In the genomic region with DNA sequence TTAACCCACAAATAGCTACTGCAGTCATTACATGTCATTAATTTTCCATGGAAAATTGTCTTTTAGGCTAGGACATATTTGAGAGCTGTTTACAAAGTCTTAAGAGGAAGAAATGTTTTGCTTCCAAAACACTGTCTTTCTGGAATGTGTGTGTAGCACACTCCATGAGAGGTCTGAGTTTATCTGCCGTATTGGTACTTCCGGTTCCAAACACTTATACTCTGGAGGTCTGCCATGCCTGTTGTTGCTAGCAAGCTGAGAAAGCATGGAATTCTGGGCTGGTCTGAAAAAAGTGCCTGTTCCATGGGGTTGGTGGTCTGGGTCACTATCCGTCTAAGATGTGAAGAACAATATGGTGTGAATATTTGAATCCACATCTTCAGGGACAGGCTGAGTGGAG, we compare ENCODE assay signal across 21 mouse cellular contexts. TPM values are rescaled to one million over a fixed set of nuclear protein-coding genes. Genes with fewer than 3 reads are reported as not detected.
A peak's percentile ranks its signal among the peaks of the same experiment; 100 is the strongest.
DNase-seq lines count a peak whose midpoint lies in the region; ATAC-seq and TF ChIP-seq lines count a peak whose summit lies in the region.
"Had no signal": no experiment of that assay in that cellular context is flagged by ENCODE, and none has a peak within 500 bp of the region (broad histone marks: within the 10 kb centered on the region; RNA-seq: fewer than 3 reads in every experiment).

No protein-coding gene starts in this region.

- no peaks in the 10 kb centered on the region for H3K9me3 ChIP-seq in heart, postnatal 0 days (replicated peaks; ENCODE audit: control insufficient read depth, low read length)
- H3K9me3 ChIP-seq in lung, embryonic 16.5 days (ENCODE audit: control insufficient read depth, low read length): no peaks in the 10 kb centered on the region
- no peaks in the 10 kb centered on the region for H3K9me3 ChIP-seq in kidney, embryonic 15.5 days (replicated peaks)
- H3K9me3 ChIP-seq: embryonic facial prominence, embryonic 15.5 days; forebrain, embryonic 10.5 days; hindbrain, embryonic 13.5 days had no signal

- 0 out of 2 replicates have a peak, but pooled peaks have one; percentile 25 for ATAC-seq in heart, postnatal 0 days (ENCODE audit: insufficient read depth, low read depth)
- peak; percentile 24; the same call in 1 of the 2 replicates for ATAC-seq in lung, embryonic 16.5 days (ENCODE audit: low read depth)
- no peak for ATAC-seq in kidney, embryonic 15.5 days (replicated peaks; ENCODE audit: low FRiP score)
- ATAC-seq: inflammation-experienced regulatory T-cells, adult 6 months had no signal

- H3K27me3 ChIP-seq in heart, postnatal 0 days (ENCODE audit: control insufficient read depth, insufficient read depth, low read length): no peaks in the 10 kb centered on the region
- no peaks in the 10 kb centered on the region for H3K27me3 ChIP-seq in lung, embryonic 16.5 days (ENCODE audit: control insufficient read depth, insufficient read depth, low read depth, low read length)
- no peaks in the 10 kb centered on the region for H3K27me3 ChIP-seq in kidney, embryonic 15.5 days
- H3K27me3 ChIP-seq: embryonic facial prominence, embryonic 15.5 days had no signal

- 0 out of 2 replicates have a peak, but pooled peaks have one; percentile 13 for TF ChIP-seq EP300 in heart, postnatal 0 days (IDR thresholded peaks at IDR 0.05; ENCODE audit: low read depth)

- no peak overlapping the region for H3K4me2 ChIP-seq in heart, postnatal 0 days (ENCODE audit: low read depth, low read length)
- no peak overlapping the region for H3K4me2 ChIP-seq in lung, embryonic 16.5 days (ENCODE audit: low read depth, low read length)
- no peak overlapping the region for H3K4me2 ChIP-seq in kidney, embryonic 15.5 days

- peaks cover 13% of the 10 kb centered on the region; the same call in 1 of the 2 replicates for H3K4me1 ChIP-seq in heart, postnatal 0 days (ENCODE audit: control insufficient read depth, insufficient read depth)
- H3K4me1 ChIP-seq in lung, embryonic 16.5 days (replicated peaks; ENCODE audit: control insufficient read depth, insufficient read depth, low read length): no peaks in the 10 kb centered on the region; the same call in 1 of the 2 replicates
- H3K4me1 ChIP-seq in brown adipose tissue, adult 24 weeks (ENCODE audit: control insufficient read depth, insufficient read depth, insufficient read length, low read length): peaks cover 3% of the 10 kb centered on the region; the same call in 1 of the 2 replicates
- H3K4me1 ChIP-seq in kidney, embryonic 15.5 days: peaks cover 9% of the 10 kb centered on the region

- no peak overlapping the region for H3K4me3 ChIP-seq in heart, postnatal 0 days (ENCODE audit: low read depth, low read length)
- no peak overlapping the region for H3K4me3 ChIP-seq in lung, embryonic 16.5 days (ENCODE audit: low read length)
- H3K4me3 ChIP-seq in brown adipose tissue, adult 24 weeks (ENCODE audit: insufficient read depth, low read depth, low read length): 0 out of 2 replicates have a peak overlapping the region, but pooled peaks have one; percentile 2
- no peak overlapping the region for H3K4me3 ChIP-seq in kidney, embryonic 15.5 days (replicated peaks)

- H3K36me3 ChIP-seq in heart, postnatal 0 days (replicated peaks; ENCODE audit: control insufficient read depth, insufficient read depth, low read length): no peaks in the 10 kb centered on the region
- no peaks in the 10 kb centered on the region for H3K36me3 ChIP-seq in lung, embryonic 16.5 days (ENCODE audit: control insufficient read depth, insufficient read depth, low read length)
- no peaks in the 10 kb centered on the region for H3K36me3 ChIP-seq in kidney, embryonic 15.5 days
- H3K36me3 ChIP-seq: embryonic facial prominence, embryonic 15.5 days; forebrain, embryonic 10.5 days; hindbrain, embryonic 13.5 days had no signal

- no peak overlapping the region for H3K9ac ChIP-seq in heart, postnatal 0 days (replicated peaks; ENCODE audit: low read depth, low read length)
- H3K9ac ChIP-seq in lung, embryonic 16.5 days (ENCODE audit: low read length): no peak overlapping the region
- H3K9ac ChIP-seq in kidney, embryonic 15.5 days: no peak overlapping the region
- H3K9ac ChIP-seq: embryonic facial prominence, embryonic 15.5 days; hindbrain, embryonic 13.5 days had no signal

- no peak for TF ChIP-seq CTCF in heart, postnatal 0 days (IDR thresholded peaks at IDR 0.05; ENCODE audit: low read depth)

- DNase-seq in heart, postnatal 0 days (ENCODE audit: low spot score): peak; percentile 63
- DNase-seq in heart, adult 9 months (ENCODE audit: low spot score in 2 of 2): no peak
- no peak for DNase-seq in lung, postnatal 25 days (ENCODE audit: low spot score)
- peak; percentile 54 for DNase-seq in lung, postnatal 10 days
- DNase-seq in cerebellum, postnatal 25 days: no peak
- DNase-seq: adrenal gland, postnatal 14 days; cerebellum, adult 11 months; cerebellum, postnatal 10 days; gastrocnemius, adult 2 months; right cerebral cortex, postnatal 25 days; thymus, adult 2 months had no signal

- 26% methylated on average over 3 of the region's 3 CpGs for WGBS in heart, postnatal 0 days
- WGBS in lung, embryonic 16.5 days: 41% methylated on average over 3 of the region's 3 CpGs
- WGBS in kidney, embryonic 15.5 days: 84% methylated on average over 3 of the region's 3 CpGs

- H3K27ac ChIP-seq in heart, postnatal 0 days (ENCODE audit: low read depth): peak overlapping the region; percentile 94
- peak overlapping the region; percentile 38; the same call in 1 of the 2 replicates for H3K27ac ChIP-seq in lung, embryonic 16.5 days (ENCODE audit: low read length)
- H3K27ac ChIP-seq in brown adipose tissue, adult 24 weeks (replicated peaks; ENCODE audit: low read depth, low read length): no peak overlapping the region
- H3K27ac ChIP-seq in kidney, embryonic 15.5 days: no peak overlapping the region
- H3K27ac ChIP-seq: embryonic facial prominence, embryonic 15.5 days; forebrain, embryonic 10.5 days; gastrocnemius, adult 2 months; hindbrain, embryonic 13.5 days; liver, embryonic 14.5 days had no signal

RNA-seq across cellular contexts. Expression of a gene that starts 11.5 kb away (rescaled TPM):
- total RNA-seq in heart, postnatal 0 days (2014; rRNA removed; ENCODE audit: low replicate concordance): 0.34 and 2.4 TPM in 2 replicates
- 5.9 and 8.0 TPM in 2 replicates for polyA plus RNA-seq in heart, postnatal 0 days (2015; fragmentation: Nextera tagmentation; extraction: Ambion mirVana)
- 2.9 and 3.8 TPM in 2 replicates for polyA plus RNA-seq in lung, embryonic 16.5 days (2015; fragmentation: Nextera tagmentation; extraction: Ambion mirVana)
- not detected in 2 replicates for polyA plus RNA-seq in brown adipose tissue, adult 24 weeks (2012; ENCODE audit: insufficient read depth, insufficient read length, missing spikeins)
- polyA plus RNA-seq in kidney, embryonic 15.5 days (2015; fragmentation: Nextera tagmentation; extraction: Ambion mirVana): 0.36 and 0.45 TPM in 2 replicates
- total RNA-seq: adrenal gland, postnatal 14 days; megakaryocyte-erythroid progenitor cell, adult 5-6 weeks had no signal
- polyA plus RNA-seq: limb, embryonic 11.5 days had no signal

Comparison
In these comparisons a context has a peak if more than half of its experiments do, and no peak if none do; other contexts are left out.
1. DNase-seq: peak in heart, postnatal 0 days (single experiment) and lung, postnatal 10 days (single experiment); none in heart, adult 9 months (0 of 2), lung, postnatal 25 days (single experiment) and cerebellum, postnatal 25 days (0 of 2).
2. H3K27ac ChIP-seq: peak in heart, postnatal 0 days (single experiment) and lung, embryonic 16.5 days (single experiment); none in brown adipose tissue, adult 24 weeks (single experiment) and kidney, embryonic 15.5 days (single experiment).